In the genomic region with DNA sequence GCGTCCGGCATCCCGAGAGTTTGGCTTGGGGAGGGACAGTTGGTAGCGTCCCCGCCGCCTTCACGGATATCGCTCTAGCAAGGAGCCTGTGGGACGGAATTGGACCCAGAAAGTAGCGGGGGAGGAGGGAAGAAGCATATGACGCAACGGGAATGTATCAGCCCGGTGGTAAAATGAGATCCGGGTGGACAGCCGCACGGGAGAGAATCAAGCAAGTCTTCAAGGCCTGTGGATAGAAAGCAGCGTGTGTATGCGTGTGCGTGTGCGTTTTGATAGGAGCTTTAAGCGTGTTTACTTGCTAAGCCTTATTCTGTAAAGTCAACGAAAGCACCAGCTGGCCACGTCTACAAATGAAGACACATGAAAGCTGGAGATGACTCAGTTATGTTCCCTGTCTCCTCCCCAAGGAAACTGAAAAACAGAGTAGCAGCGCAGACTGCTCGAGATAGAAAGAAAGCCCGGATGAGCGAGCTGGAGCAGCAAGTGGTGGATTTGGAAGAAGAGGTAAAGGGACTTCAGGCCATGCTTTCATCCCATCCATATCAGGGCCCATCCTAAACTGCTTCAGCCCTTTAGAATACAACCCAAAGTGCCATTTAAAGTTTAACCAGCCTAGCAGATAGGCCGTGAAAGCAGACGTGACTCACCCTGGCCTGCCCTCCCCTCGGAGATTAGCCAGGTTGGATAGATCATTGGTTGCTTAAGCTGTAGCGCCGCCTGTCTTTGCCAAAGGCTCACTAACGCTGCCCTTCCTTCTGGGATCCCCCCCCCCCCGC, we compare ENCODE assay signal across 7 mouse cellular contexts. TPM values are rescaled to one million over a fixed set of nuclear protein-coding genes. Genes with fewer than 3 reads are reported as not detected.
DNase-seq lines count a peak whose midpoint lies in the region; ATAC-seq lines count a peak whose summit lies in the region.

No protein-coding gene starts in this region.

- H3K4me1 ChIP-seq in intestine, embryonic 15.5 days (replicated peaks): peaks cover 20% of the 10 kb centered on the region

- intact Hi-C loops in left cerebral cortex, postnatal 14 days (cut with DNase I): loop anchor here (5.0 kb wide), 1 partner anchor 34 kb away; no protein-coding TSS in a partner anchor

- ATAC-seq in intestine, embryonic 15.5 days: peak; percentile 80
- peak; percentile 74 for ATAC-seq in megakaryocyte-erythroid progenitor cell, adult 5-6 weeks (replicated peaks; ENCODE audit: low FRiP score, low TSS enrichment, poor library complexity, severe bottlenecking)

- WGBS in intestine, embryonic 15.5 days: under 1% methylated on average over 34 of the region's 34 CpGs

- DNase-seq in adrenal gland, adult 18-20 months (ENCODE audit: low spot score in 2 of 2): peak; percentile 61 to 65
- DNase-seq in embryo, embryonic 11 days: peak; percentile 83
- DNase-seq in gastrocnemius, postnatal 25 days: peak; percentile 75
- DNase-seq in left cerebral cortex, postnatal 14 days (ENCODE audit: low spot score in 2 of 2): peak; percentile 69 to 85
- DNase-seq in right cerebral cortex, postnatal 25 days: peak; percentile 79

- H3K4me3 ChIP-seq in intestine, embryonic 15.5 days (replicated peaks): peak overlapping the region; percentile 73

- H3K36me3 ChIP-seq in intestine, embryonic 15.5 days: peaks cover 34% of the 10 kb centered on the region

- no peaks in the 10 kb centered on the region for H3K27me3 ChIP-seq in intestine, embryonic 15.5 days (replicated peaks)

- H3K9ac ChIP-seq in intestine, embryonic 15.5 days: peak overlapping the region; percentile 90

- peak overlapping the region; percentile 57 for H3K4me2 ChIP-seq in intestine, embryonic 15.5 days (replicated peaks)

- H3K27ac ChIP-seq in intestine, embryonic 15.5 days: peak overlapping the region; percentile 90

- H3K9me3 ChIP-seq in intestine, embryonic 15.5 days: no peaks in the 10 kb centered on the region

RNA-seq across cellular contexts. Expression of a gene that starts 1.2 kb away (rescaled TPM):
- total RNA-seq in adrenal gland, adult 18-20 months (2021): 100 to 1,000 TPM; 144 to 206 TPM
- 10 to 100 TPM; 53.0 to 60.9 TPM for total RNA-seq in gastrocnemius, postnatal 25 days (2021)
- 237 and 255 TPM in 2 replicates for polyA plus RNA-seq in intestine, embryonic 15.5 days (2015; fragmentation: Nextera tagmentation; extraction: Ambion mirVana)
- 10 to 100 TPM; 79.2 to 97.0 TPM for total RNA-seq in left cerebral cortex, postnatal 14 days (2021)
- total RNA-seq in megakaryocyte-erythroid progenitor cell, adult 5-6 weeks (2014; fragmentation: Nextera tagmentation): 32.9 and 35.4 TPM in 2 replicates
- 32.5 and 52.3 TPM in 2 replicates for total RNA-seq in megakaryocyte-erythroid progenitor cell, adult 5-6 weeks (2017)

RNA-seq across cellular contexts. Expression of a gene that starts 20.3 kb away (rescaled TPM):
- total RNA-seq in adrenal gland, adult 18-20 months (2021): 10 to 100 TPM; 37.8 to 47.4 TPM
- total RNA-seq in gastrocnemius, postnatal 25 days (2021): 10 to 100 TPM; 14.9 to 15.6 TPM
- 15.4 and 17.7 TPM in 2 replicates for polyA plus RNA-seq in intestine, embryonic 15.5 days (2015; fragmentation: Nextera tagmentation; extraction: Ambion mirVana)
- 10 to 100 TPM; 10.8 to 11.7 TPM for total RNA-seq in left cerebral cortex, postnatal 14 days (2021)
- total RNA-seq in megakaryocyte-erythroid progenitor cell, adult 5-6 weeks (2014; fragmentation: Nextera tagmentation): 16.7 and 23.1 TPM in 2 replicates
- total RNA-seq in megakaryocyte-erythroid progenitor cell, adult 5-6 weeks (2017): 34.6 and 42.4 TPM in 2 replicates

RNA-seq across cellular contexts. Expression of a gene that starts 47.8 kb away (rescaled TPM):
- not detected for total RNA-seq in adrenal gland, adult 18-20 months (2021)
- not detected for total RNA-seq in gastrocnemius, postnatal 25 days (2021)
- 0.08 and 0.16 TPM in 2 replicates for polyA plus RNA-seq in intestine, embryonic 15.5 days (2015; fragmentation: Nextera tagmentation; extraction: Ambion mirVana)
- not detected for total RNA-seq in left cerebral cortex, postnatal 14 days (2021)
- not detected in 2 replicates for total RNA-seq in megakaryocyte-erythroid progenitor cell, adult 5-6 weeks (2014; fragmentation: Nextera tagmentation)
- 5.1 TPM in 1 of 2 replicates, not detected in the other for total RNA-seq in megakaryocyte-erythroid progenitor cell, adult 5-6 weeks (2017)

Comparison
In these comparisons a context has a peak if more than half of its experiments do, and no peak if none do; other contexts are left out.
1. Peak in every context shown above with its lines: DNase-seq, ATAC-seq, H3K4me3 ChIP-seq and H3K27ac ChIP-seq.